Mouse (Mus musculus) hindbrain, postnatal 0 days (tissue): Measurements from ENCODE around the gene Trpv4. TPM values are rescaled to one million over a fixed set of nuclear protein-coding genes. Genes with fewer than 3 reads are reported as not detected.

Experiments used
- ATAC-seq: fragments of 200-750 bp; cut with Nextera tagmentation; 2 replicates; pipeline ENCODE4 v1.8.0; 2017; ENCODE audit warnings: mild to moderate bottlenecking, moderate TSS enrichment, moderate library complexity
- DNase-seq: peaks from one replicate; pipeline ENCODE4 v3.0.0-alpha.2; 2015; ENCODE audit warnings: low spot score
- H3K27ac ChIP-seq: fragments of 300-500 bp; sonication (generic); 2 replicates; pipeline ENCODE4 v1.5.1; 2014; ENCODE audit warnings: mild to moderate bottlenecking
- H3K27me3 ChIP-seq: fragments of 300-500 bp; sonication (generic); 2 replicates; pipeline ENCODE4 v1.6.1; 2014; ENCODE audit warnings: low read length, mixed read lengths; ENCODE audit not compliant: insufficient read depth
- H3K36me3 ChIP-seq: fragments of 300-500 bp; sonication (generic); 2 replicates; pipeline ENCODE4 v1.6.1; 2014; ENCODE audit warnings: low read length, mixed read lengths; ENCODE audit not compliant: insufficient read depth
- H3K4me1 ChIP-seq: fragments of 300-500 bp; sonication (generic); 2 replicates; pipeline ENCODE4 v1.6.1; 2014; ENCODE audit warnings: antibody characterized with exemption, low read length, mixed read lengths; ENCODE audit not compliant: insufficient read depth
- H3K4me2 ChIP-seq: fragments of 300-500 bp; sonication (generic); 2 replicates; pipeline ENCODE4 v1.6.1; 2014; ENCODE audit warnings: low read depth, mild to moderate bottlenecking, low read length, moderate library complexity, mixed read lengths
- H3K4me3 ChIP-seq: fragments of 300-500 bp; sonication (generic); 2 replicates; pipeline ENCODE4 v1.5.1; 2014; ENCODE audit warnings: low read length
- H3K9ac ChIP-seq: fragments of 300-500 bp; sonication (generic); replicated peaks from 2 replicates; pipeline ENCODE4 v1.6.1; 2014; ENCODE audit warnings: mild to moderate bottlenecking, low read length, moderate library complexity, mixed read lengths
- H3K9me3 ChIP-seq: fragments of 300-500 bp; sonication (generic); 2 replicates; pipeline ENCODE4 v1.6.1; 2016; ENCODE audit warnings: low read length, mixed read lengths
- CTCF ChIP-seq: IDR thresholded peaks from 2 replicates; pipeline ENCODE4 v1.5.1; 2016; ENCODE audit warnings: antibody characterized with exemption, control low read depth, low read depth
- WGBS: fragments of 180-500 bp; shearing (Covaris S2); extraction: QIAGEN DNeasy Blood & Tissue Kit; methylation state at CpG from one replicate; pipeline ENCODE4 v1.1.7; 2014; 5-methylcytosine and 5-hydroxymethylcytosine counted together
- polyA plus RNA-seq: library from polyadenylated mRNA; unstranded; fragments of >200 nt; fragmentation: Nextera tagmentation; extraction: Ambion mirVana; gene quantifications from 2 replicates; pipeline ENCODE4 v1.2.1, GENCODE M21; 2015
- total RNA-seq: library from RNA; depleted of rRNA; stranded (reverse); fragments of >200 nt; gene quantifications from 2 replicates; pipeline ENCODE4 v1.2.3, GENCODE M21; 2014

The Trpv4 gene
- total and polyA plus RNA-seq, 2 experiments from 2014 or later, result 2.7 to 3.0 TPM

DNA sequence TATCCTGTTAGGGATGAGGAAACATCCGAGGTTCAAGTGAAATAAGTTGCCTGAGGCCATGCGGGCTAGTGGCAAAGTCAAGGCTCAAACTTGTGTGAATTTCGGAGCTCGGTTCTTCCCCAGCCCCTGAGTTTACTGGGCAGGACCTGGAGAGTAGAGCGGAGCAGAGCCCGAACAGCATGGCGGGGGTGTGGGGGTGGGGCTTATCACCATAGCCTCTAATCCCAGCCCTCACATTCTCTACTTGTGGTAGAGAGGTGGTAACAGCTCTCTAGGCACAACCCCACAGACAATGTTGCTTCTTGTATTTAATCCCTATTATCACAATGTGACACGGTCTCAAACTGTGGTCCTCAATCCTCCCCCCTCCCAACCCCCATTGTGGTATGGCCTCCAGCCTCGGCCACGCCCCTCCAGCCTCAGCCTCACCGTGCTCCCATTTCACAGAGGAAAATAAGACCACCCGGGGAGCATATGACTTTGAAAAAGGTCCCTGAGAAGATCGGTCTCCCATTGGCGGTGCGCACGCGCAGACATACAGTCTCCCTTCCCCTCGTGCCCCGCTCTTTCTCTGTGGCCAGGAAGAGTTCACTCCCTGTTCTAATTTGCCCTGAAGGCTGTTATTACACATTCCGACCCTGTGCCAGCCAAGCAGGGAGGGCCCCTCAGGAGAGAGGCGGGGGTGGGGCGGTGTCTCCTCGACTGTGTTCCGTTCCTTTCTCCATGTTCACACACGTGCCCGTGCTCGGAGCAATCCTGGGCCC lies 10.8 kb downstream of the Trpv4 start:
- no peak for TF ChIP-seq CTCF
- H3K4me2 ChIP-seq, result peak overlapping the region; percentile 52
- no peaks in the 10 kb centered on the region for H3K4me1 ChIP-seq
- peak overlapping the region; percentile 4; the same call in 1 of the 2 replicates for H3K4me3 ChIP-seq
- H3K27ac ChIP-seq, result no peak overlapping the region
- peak; percentile 54 for DNase-seq
- peak; percentile 50 for ATAC-seq
- H3K9me3 ChIP-seq, result no peaks in the 10 kb centered on the region
- H3K27me3 ChIP-seq, result no peaks in the 10 kb centered on the region
- H3K36me3 ChIP-seq, result no peaks in the 10 kb centered on the region
- no peak overlapping the region for H3K9ac ChIP-seq
- 3% methylated on average over 27 of the region's 27 CpGs for WGBS

DNA sequence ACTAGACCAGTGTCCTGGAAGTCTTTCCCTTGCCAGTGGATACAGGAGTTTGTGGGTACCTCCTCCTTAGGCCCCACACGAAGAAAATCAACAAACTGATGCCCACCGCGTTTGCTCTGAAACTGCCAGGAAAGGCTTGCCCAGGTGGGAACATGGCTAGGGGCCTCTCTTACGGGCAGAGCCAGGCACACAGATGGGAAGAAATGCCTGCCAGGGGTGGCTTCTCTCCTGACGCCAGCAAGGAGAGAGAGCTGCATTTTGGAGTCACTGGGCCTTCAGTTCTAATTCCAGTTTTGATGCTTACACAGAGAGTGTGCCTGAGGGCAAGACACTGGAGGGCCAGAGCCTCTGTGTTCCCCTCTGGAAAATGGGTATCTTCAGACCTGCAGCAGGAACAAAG lies 12.3 kb downstream of the Trpv4 start:
- DNase-seq, result no peak
- Histone ChIP-seq H3K4me2 (no peak overlapping the region), H3K27me3 (no peaks in the 10 kb centered on the region), H3K9me3 (no peaks in the 10 kb centered on the region), H3K36me3 (no peaks in the 10 kb centered on the region), H3K27ac (no peak overlapping the region), H3K4me3 (no peak overlapping the region), H3K4me1 (no peaks in the 10 kb centered on the region), H3K9ac (no peak overlapping the region)
- no peak for ATAC-seq
- no peak for TF ChIP-seq CTCF
- WGBS, result 76% methylated on average over 5 of the region's 5 CpGs

DNA sequence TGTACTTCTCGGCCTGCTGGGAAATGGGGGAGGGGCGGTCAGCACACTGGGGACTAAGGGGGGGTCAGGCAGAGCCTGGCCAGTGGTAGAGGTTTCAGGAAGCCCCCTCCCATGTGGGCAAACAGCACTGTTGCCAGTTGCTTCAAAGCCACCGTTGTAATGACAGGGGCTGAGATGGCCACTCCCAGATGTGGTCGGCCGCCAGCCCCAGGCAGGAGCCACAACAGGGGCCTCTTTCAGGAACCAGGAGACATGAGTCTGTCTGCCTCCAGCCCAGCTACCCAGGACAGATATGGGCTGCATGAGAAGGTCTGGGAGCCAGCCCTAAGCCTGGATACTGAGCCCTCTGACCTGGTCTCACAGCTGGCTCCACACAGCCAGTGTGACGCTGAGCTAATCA lies 13.3 kb downstream of the Trpv4 start:
- Histone ChIP-seq H3K36me3 (no peaks in the 10 kb centered on the region), H3K9me3 (no peaks in the 10 kb centered on the region), H3K4me3 (no peak overlapping the region), H3K27ac (no peak overlapping the region), H3K27me3 (no peaks in the 10 kb centered on the region), H3K4me2 (no peak overlapping the region), H3K9ac (no peak overlapping the region), H3K4me1 (no peaks in the 10 kb centered on the region)
- DNase-seq (no peak), ATAC-seq (no peak; the same call in 1 of the 2 replicates)
- TF ChIP-seq CTCF, result no peak
- WGBS, result 57% methylated on average over 6 of the region's 6 CpGs

DNA sequence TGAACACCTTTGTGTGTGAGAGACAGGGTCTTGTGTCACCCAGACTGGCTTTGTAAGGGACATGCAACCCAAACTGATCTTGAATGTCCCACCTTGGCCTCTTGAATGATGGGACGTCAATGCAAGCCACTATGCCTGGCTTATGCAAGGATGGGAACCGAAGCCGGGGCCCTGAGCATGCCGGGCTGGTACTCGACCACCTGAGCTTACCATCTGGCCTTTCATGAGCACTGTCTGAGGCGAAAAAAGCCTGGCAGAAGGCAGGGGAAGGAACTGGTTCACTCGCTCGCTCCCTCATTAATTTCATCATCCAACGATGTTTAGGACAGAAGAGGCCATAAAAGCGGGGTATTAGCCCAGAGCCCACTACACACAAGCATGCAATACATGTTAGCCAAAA lies 17.4 kb downstream of the Trpv4 start:
- Histone ChIP-seq H3K27ac (no peak overlapping the region), H3K4me3 (no peak overlapping the region), H3K4me2 (no peak overlapping the region), H3K4me1 (no peaks in the 10 kb centered on the region), H3K27me3 (no peaks in the 10 kb centered on the region; the same call in 1 of the 2 replicates), H3K9ac (no peak overlapping the region), H3K9me3 (no peaks in the 10 kb centered on the region), H3K36me3 (no peaks in the 10 kb centered on the region)
- no peak for TF ChIP-seq CTCF
- WGBS, result 70% methylated on average over 10 of the region's 10 CpGs
- DNase-seq (no peak), ATAC-seq (no peak)

DNA sequence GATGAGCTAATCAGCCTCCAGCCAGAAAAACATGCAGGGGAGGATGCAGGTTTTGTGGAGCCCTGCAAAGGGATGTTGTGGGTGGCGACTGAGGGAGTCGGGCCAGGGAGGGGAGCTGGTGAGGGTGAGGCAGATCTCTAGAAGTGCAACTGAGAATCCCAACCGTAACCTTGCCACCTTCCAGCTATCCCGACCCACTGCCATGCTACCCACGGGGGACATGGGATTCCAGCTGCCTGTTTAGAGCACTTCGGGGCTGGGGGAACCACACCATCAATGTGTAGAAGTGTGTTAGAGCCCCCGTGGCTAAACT lies 18.6 kb downstream of the Trpv4 start:
- H3K9ac ChIP-seq, result no peak overlapping the region
- peak overlapping the region; percentile 53 for H3K4me2 ChIP-seq
- H3K27ac ChIP-seq, result no peak overlapping the region
- no peak for DNase-seq
- no peaks in the 10 kb centered on the region for H3K36me3 ChIP-seq
- H3K9me3 ChIP-seq, result no peaks in the 10 kb centered on the region
- ATAC-seq, result peak; percentile 36; the same call in 1 of the 2 replicates
- H3K4me3 ChIP-seq, result no peak overlapping the region
- no peaks in the 10 kb centered on the region for H3K4me1 ChIP-seq
- TF ChIP-seq CTCF, result no peak
- no peaks in the 10 kb centered on the region; the same call in 1 of the 2 replicates for H3K27me3 ChIP-seq
- WGBS, result 36% methylated on average over 7 of the region's 7 CpGs

DNA sequence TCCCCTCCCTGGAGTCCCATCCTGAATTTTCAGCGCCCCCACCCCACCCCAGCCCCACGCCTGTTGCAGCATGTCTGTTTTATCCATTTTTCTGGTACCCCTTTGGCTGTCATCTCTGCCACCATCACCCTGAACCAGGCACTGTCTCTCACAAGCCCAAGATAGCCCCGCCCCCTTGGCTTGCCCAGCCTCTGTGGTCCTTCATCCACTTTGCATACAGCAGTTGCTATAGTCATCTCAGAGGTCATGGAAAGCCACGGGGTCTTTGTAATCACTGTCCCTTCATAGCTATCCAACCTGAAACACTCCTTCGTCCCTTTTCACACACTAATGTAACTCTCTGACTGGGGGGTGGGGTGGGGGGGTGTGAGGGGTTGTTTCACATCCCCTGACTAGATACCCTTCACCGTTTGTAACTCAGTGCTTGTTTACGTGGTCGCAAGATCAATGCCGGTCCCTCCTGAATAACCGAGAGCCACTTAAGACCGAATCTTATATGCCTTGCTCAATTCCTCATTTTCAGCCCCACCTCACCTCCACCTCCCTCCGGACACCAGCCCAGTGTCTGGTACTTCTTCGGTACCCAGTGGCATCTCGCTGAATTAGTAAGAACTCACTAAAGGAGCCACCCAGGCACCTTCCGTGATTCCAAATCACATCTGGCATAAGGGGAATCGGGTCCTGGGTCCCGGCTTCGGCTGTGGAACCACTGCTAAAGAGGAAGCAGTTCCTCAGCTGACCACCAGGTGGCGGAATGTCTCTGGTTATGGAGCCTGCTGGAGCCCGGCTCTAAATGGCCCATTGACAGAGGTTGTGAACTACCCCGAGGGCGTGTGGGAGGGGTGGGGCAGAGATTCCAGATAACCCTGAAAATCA lies 19.2 kb downstream of the Trpv4 start:
- DNase-seq (peak; percentile 92), ATAC-seq (peak; percentile 78)
- H3K9ac ChIP-seq, result no peak overlapping the region
- H3K4me1 ChIP-seq, result no peaks in the 10 kb centered on the region
- 0 out of 2 replicates have a peak overlapping the region, but pooled peaks have one; percentile 4 for H3K4me3 ChIP-seq
- no peaks in the 10 kb centered on the region for H3K36me3 ChIP-seq
- TF ChIP-seq CTCF, result peak; percentile 99
- 13% methylated on average over 22 of the region's 22 CpGs for WGBS
- H3K9me3 ChIP-seq, result no peaks in the 10 kb centered on the region
- H3K4me2 ChIP-seq, result peak overlapping the region; percentile 53
- H3K27ac ChIP-seq, result no peak overlapping the region
- H3K27me3 ChIP-seq, result no peaks in the 10 kb centered on the region; the same call in 1 of the 2 replicates
